Mouse (Mus musculus): ENCODE measurements around the gene Snu13. TPM values are rescaled to one million over a fixed set of nuclear protein-coding genes. Genes with fewer than 3 reads are reported as not detected.

The Snu13 gene
- 389 and 393 TPM in 2 replicates for polyA plus RNA-seq (2016; fragmentation: Nextera tagmentation; extraction: Ambion mirVana)

GRCm38 (mm10) chr15:82047080-82047883 lies at the start of gene Snu13:
TSS of gene Snu13 (minus strand) at chr15:82047598.
- Histone ChIP-seq H3K36me3 (replicated peaks) (peaks cover 24% of the 10 kb centered on the region), H3K4me3 (peak within 1 kb of the TSS; percentile 100), H3K27ac (replicated peaks) (peak within 1 kb of the TSS; percentile 96), H3K9me3 (no peaks in the 10 kb centered on the region), H3K27me3 (replicated peaks; ENCODE audit: low read depth, poor library complexity, severe bottlenecking) (no peaks in the 10 kb centered on the region), H3K4me1 (peaks cover 14% of the 10 kb centered on the region)
- peak; percentile 92 for DNase-seq (ENCODE audit: low spot score)
- under 1% methylated on average over 74 of the region's 74 CpGs for WGBS

DNA sequence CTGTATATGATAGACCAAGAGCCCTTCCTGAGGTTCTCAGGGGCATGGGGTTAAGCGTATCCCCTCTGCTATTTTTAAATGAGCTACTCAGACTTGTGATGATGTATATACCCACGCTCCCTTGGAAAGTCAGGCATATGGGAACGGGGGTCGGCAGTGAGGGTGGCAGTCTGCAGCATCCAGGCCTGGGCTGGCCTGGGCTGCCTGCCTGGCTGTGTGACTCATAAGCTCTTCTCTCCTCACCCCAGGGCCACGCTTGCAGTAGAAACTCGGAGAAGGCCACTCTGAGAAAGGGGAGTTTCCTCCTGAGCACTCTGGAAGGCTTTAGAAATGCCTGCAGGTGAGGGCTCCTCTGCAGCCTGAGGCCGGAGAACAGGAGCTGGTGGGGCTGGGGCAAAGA lies 43.7 kb upstream of the Snu13 start:
- no peaks in the 10 kb centered on the region for H3K9me3 ChIP-seq
- H3K27me3 ChIP-seq (replicated peaks; ENCODE audit: low read depth, poor library complexity, severe bottlenecking) = peaks cover 17% of the 10 kb centered on the region
- DNase-seq (ENCODE audit: low spot score) = no peak
- no peaks in the 10 kb centered on the region for H3K36me3 ChIP-seq (replicated peaks)
- H3K4me3 ChIP-seq = no peak overlapping the region
- no peak overlapping the region for H3K27ac ChIP-seq (replicated peaks)
- 81% methylated on average over 7 of the region's 7 CpGs for WGBS
- 0 out of 2 replicates have a peak, but pooled peaks cover 3% of the 10 kb centered on the region for H3K4me1 ChIP-seq

GRCm38 (mm10) chr15:82087266-82087665 lies 39.9 kb upstream of the Snu13 start:
- Histone ChIP-seq H3K27ac (replicated peaks) (no peak overlapping the region), H3K27me3 (replicated peaks; ENCODE audit: low read depth, poor library complexity, severe bottlenecking) (peaks cover 20% of the 10 kb centered on the region), H3K9me3 (no peaks in the 10 kb centered on the region), H3K4me1 (0 out of 2 replicates have a peak, but pooled peaks cover 3% of the 10 kb centered on the region), H3K4me3 (no peak overlapping the region), H3K36me3 (replicated peaks) (no peaks in the 10 kb centered on the region)
- 11% methylated on average over 10 of the region's 10 CpGs for WGBS
- peak; percentile 36 for DNase-seq (ENCODE audit: low spot score)

GRCm38 (mm10) chr15:82086131-82086530 lies 38.7 kb upstream of the Snu13 start:
- Histone ChIP-seq H3K9me3 (no peaks in the 10 kb centered on the region), H3K4me3 (no peak overlapping the region), H3K4me1 (0 out of 2 replicates have a peak, but pooled peaks cover 3% of the 10 kb centered on the region), H3K36me3 (replicated peaks) (no peaks in the 10 kb centered on the region), H3K27me3 (replicated peaks; ENCODE audit: low read depth, poor library complexity, severe bottlenecking) (peaks cover 20% of the 10 kb centered on the region), H3K27ac (replicated peaks) (no peak overlapping the region)
- DNase-seq (ENCODE audit: low spot score) = no peak
- WGBS = 80% methylated on average over 12 of the region's 12 CpGs

GRCm38 (mm10) chr15:82085606-82086005 lies 38.2 kb upstream of the Snu13 start:
- DNase-seq (ENCODE audit: low spot score) = no peak
- 86% methylated on average over 9 of the region's 9 CpGs for WGBS
- Histone ChIP-seq H3K27me3 (replicated peaks; ENCODE audit: low read depth, poor library complexity, severe bottlenecking) (peaks cover 20% of the 10 kb centered on the region), H3K36me3 (replicated peaks) (no peaks in the 10 kb centered on the region), H3K27ac (replicated peaks) (no peak overlapping the region), H3K4me1 (0 out of 2 replicates have a peak, but pooled peaks cover 7% of the 10 kb centered on the region), H3K9me3 (no peaks in the 10 kb centered on the region), H3K4me3 (no peak overlapping the region)

DNA sequence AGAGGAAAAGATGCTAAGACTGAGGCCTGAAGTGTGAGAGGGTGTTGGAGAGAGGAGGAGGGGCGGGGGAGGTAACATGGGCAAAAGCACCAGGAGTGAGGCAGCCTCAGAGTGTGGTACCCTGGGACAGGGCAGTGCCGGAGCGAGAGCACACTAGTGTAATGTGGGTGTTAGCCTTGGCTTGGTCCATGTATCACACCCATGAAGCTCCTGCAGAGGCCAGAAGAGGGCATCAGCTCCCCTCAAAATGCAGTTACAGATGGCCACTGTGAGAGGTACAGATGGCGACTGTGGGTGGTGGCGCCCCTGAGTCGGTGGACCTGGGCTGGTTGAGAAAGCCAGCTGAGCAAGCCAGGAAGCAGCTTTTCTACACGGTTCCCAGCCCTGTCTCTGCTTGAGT lies 33.8 kb upstream of the Snu13 start:
- Histone ChIP-seq H3K27ac (replicated peaks) (no peak overlapping the region), H3K36me3 (replicated peaks) (no peaks in the 10 kb centered on the region), H3K4me3 (no peak overlapping the region), H3K27me3 (replicated peaks; ENCODE audit: low read depth, poor library complexity, severe bottlenecking) (peaks cover 4% of the 10 kb centered on the region; the same call in 1 of the 2 replicates), H3K9me3 (no peaks in the 10 kb centered on the region), H3K4me1 (0 out of 2 replicates have a peak, but pooled peaks cover 4% of the 10 kb centered on the region)
- DNase-seq (ENCODE audit: low spot score) = peak; percentile 51
- WGBS = 35% methylated on average over 7 of the region's 7 CpGs

DNA sequence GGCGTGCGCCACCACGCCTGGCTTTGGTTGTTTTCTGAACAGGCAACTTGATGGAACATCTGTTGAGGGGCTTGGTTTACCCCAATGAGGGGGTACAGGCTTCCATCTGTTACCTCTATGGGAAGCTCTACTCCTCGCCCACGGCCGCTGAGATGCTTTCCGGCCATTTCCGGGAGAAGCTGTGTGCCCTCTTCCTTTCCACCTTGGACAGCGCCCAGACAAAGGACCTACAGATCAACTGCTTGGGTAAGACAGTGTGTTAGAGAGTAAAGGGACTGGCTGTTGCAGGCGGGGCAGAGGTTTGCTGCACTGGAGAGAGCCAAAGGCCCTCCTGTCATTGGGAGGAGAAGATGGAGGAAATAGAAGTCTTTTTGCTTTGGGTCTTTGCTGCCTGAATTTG lies 32.5 kb upstream of the Snu13 start:
- no peak overlapping the region for H3K4me3 ChIP-seq
- H3K9me3 ChIP-seq = no peaks in the 10 kb centered on the region
- 0 out of 2 replicates have a peak, but pooled peaks cover 4% of the 10 kb centered on the region for H3K4me1 ChIP-seq
- H3K36me3 ChIP-seq (replicated peaks) = no peaks in the 10 kb centered on the region
- 53% methylated on average over 10 of the region's 10 CpGs for WGBS
- DNase-seq (ENCODE audit: low spot score) = peak; percentile 27
- no peaks in the 10 kb centered on the region for H3K27me3 ChIP-seq (replicated peaks; ENCODE audit: low read depth, poor library complexity, severe bottlenecking)
- H3K27ac ChIP-seq (replicated peaks) = no peak overlapping the region

GRCm38 (mm10) chr15:82073490-82073889 lies 26.1 kb upstream of the Snu13 start:
- no peak overlapping the region for H3K4me3 ChIP-seq
- no peaks in the 10 kb centered on the region; the same call in 1 of the 2 replicates for H3K9me3 ChIP-seq
- no peaks in the 10 kb centered on the region for H3K36me3 ChIP-seq (replicated peaks)
- 86% methylated on average over 7 of the region's 7 CpGs for WGBS
- peaks cover 6% of the 10 kb centered on the region; the same call in 1 of the 2 replicates for H3K4me1 ChIP-seq
- no peak overlapping the region for H3K27ac ChIP-seq (replicated peaks)
- DNase-seq (ENCODE audit: low spot score) = no peak
- peaks cover 38% of the 10 kb centered on the region for H3K27me3 ChIP-seq (replicated peaks; ENCODE audit: low read depth, poor library complexity, severe bottlenecking)

GRCm38 (mm10) chr15:82071816-82072469 lies 24.5 kb upstream of the Snu13 start:
- Histone ChIP-seq H3K4me3 (no peak overlapping the region), H3K27ac (replicated peaks) (no peak overlapping the region), H3K36me3 (replicated peaks) (no peaks in the 10 kb centered on the region), H3K4me1 (peaks cover 6% of the 10 kb centered on the region; the same call in 1 of the 2 replicates), H3K9me3 (no peaks in the 10 kb centered on the region; the same call in 1 of the 2 replicates), H3K27me3 (replicated peaks; ENCODE audit: low read depth, poor library complexity, severe bottlenecking) (peaks cover 49% of the 10 kb centered on the region)
- DNase-seq (ENCODE audit: low spot score) = no peak
- WGBS = 90% methylated on average over 26 of the region's 26 CpGs

GRCm38 (mm10) chr15:82069898-82070297 lies 22.5 kb upstream of the Snu13 start, which contains the start of gene Mei1:
TSS of gene Mei1 (plus strand) at chr15:82069996.
- Histone ChIP-seq H3K27me3 (replicated peaks; ENCODE audit: low read depth, poor library complexity, severe bottlenecking) (peaks cover 64% of the 10 kb centered on the region), H3K9me3 (no peaks in the 10 kb centered on the region; the same call in 1 of the 2 replicates), H3K4me3 (peak within 1 kb of the TSS; percentile 41), H3K27ac (replicated peaks) (no peak within 1 kb of the TSS), H3K36me3 (replicated peaks) (no peaks in the 10 kb centered on the region), H3K4me1 (peaks cover 9% of the 10 kb centered on the region)
- peak; percentile 30 for DNase-seq (ENCODE audit: low spot score)
- 26% methylated on average over 40 of the region's 40 CpGs for WGBS

DNA sequence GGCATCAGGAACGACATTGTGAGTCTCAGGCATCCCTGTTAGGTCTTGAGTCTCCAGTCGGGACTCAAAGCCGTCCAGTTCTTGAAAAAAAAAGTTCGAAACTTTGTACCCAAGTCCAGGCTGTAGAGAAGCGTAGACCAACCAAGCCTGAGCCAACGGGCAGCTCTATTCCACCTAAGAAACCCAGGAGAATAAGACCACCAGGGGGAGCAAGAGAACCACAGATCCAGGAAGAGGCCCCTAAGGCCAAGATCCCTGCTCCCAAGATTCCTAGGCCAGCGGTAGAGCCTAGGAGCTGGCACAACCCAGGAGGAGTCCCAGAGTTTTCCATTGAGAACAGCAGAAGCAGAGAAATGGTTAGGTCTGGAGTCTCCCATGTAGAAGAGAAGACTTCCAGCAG lies 18.1 kb upstream of the Snu13 start:
- Histone ChIP-seq H3K9me3 (no peaks in the 10 kb centered on the region; the same call in 1 of the 2 replicates), H3K36me3 (replicated peaks) (no peaks in the 10 kb centered on the region), H3K27me3 (replicated peaks; ENCODE audit: low read depth, poor library complexity, severe bottlenecking) (peaks cover 82% of the 10 kb centered on the region), H3K27ac (replicated peaks) (no peak overlapping the region), H3K4me3 (no peak overlapping the region), H3K4me1 (peaks cover 21% of the 10 kb centered on the region)
- peak; percentile 77 for DNase-seq (ENCODE audit: low spot score)
- 17% methylated on average over 7 of the region's 7 CpGs for WGBS

DNA sequence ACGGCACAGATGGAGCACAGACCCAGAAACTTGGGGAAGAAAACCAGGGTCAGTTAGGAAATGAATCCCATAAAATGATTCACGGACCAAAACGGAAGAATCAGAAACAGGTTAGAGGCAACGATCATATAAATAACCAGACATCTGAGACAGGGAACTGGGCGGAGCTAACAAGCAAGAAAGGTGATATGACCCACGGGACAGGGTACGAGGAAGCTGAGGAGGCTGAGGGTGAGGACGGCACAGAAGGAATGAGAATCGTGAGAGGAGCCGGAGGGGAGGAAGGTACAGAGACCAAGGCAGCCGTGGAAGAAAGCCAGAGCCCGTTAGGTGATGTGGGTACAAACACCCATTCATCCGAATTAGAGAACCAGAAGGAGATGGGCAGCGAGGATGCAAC lies 16.5 kb upstream of the Snu13 start:
- 52% methylated on average over 14 of the region's 14 CpGs for WGBS
- peak overlapping the region; percentile 19; the same call in 1 of the 2 replicates for H3K4me3 ChIP-seq
- H3K27ac ChIP-seq (replicated peaks) = no peak overlapping the region; the same call in 1 of the 2 replicates
- H3K27me3 ChIP-seq (replicated peaks; ENCODE audit: low read depth, poor library complexity, severe bottlenecking) = peaks cover 66% of the 10 kb centered on the region
- peak; percentile 20 for DNase-seq (ENCODE audit: low spot score)
- no peaks in the 10 kb centered on the region for H3K36me3 ChIP-seq (replicated peaks)
- peaks cover 15% of the 10 kb centered on the region for H3K4me1 ChIP-seq
- H3K9me3 ChIP-seq = no peaks in the 10 kb centered on the region

Measured in embryonic facial prominence, embryonic 10.5 days (tissue).